Mouse (Mus musculus): Measurements from ENCODE around the gene Akap13.

DNA sequence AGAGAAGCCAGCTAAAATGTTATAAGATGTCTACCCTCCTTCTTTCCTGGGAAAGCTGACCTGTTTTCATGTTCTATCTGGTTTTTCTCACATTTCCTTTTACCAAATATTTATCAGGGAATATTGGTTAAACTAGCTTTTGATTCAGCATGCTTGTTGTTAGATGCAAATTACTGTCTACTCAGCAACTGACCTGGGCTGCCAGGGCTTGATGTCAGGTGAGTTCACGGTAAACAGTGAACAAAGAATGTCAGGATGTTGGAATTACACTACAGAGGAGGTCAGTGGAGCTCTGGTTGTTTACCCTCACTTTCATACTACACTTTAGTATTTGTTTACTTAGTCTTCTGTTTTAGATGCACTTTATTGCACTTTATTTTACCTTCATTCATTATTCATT lies 5.0 kb downstream of the Akap13 start:
- TF ChIP-seq ZC3H11A (IDR thresholded peaks at IDR 0.05; ENCODE audit: borderline replicate concordance, low read depth, low read length) (no peak), HCFC1 (IDR thresholded peaks at IDR 0.05; ENCODE audit: borderline replicate concordance, insufficient read depth, low read length) (no peak), ZNF384 (IDR thresholded peaks at IDR 0.05; ENCODE audit: low read depth, low read length) (no peak), MAFK (IDR thresholded peaks at IDR 0.05; ENCODE audit: insufficient read depth, low read depth, low read length) (peak; percentile 51; the same call in 1 of the 2 replicates)
